Mouse (Mus musculus): ENCODE measurements at regions not wholly inside any gene's neighbourhood (a gene's known extent, or its start where the extent isn't known, plus 50 kb on each side); places are given as distances from the start of the nearest gene placed in this dataset.
"Not testable (repeated sequence)": the region's sequence is repeated elsewhere in the genome, so short reads cannot be mapped to it uniquely, and the experiment has no call there.

DNA sequence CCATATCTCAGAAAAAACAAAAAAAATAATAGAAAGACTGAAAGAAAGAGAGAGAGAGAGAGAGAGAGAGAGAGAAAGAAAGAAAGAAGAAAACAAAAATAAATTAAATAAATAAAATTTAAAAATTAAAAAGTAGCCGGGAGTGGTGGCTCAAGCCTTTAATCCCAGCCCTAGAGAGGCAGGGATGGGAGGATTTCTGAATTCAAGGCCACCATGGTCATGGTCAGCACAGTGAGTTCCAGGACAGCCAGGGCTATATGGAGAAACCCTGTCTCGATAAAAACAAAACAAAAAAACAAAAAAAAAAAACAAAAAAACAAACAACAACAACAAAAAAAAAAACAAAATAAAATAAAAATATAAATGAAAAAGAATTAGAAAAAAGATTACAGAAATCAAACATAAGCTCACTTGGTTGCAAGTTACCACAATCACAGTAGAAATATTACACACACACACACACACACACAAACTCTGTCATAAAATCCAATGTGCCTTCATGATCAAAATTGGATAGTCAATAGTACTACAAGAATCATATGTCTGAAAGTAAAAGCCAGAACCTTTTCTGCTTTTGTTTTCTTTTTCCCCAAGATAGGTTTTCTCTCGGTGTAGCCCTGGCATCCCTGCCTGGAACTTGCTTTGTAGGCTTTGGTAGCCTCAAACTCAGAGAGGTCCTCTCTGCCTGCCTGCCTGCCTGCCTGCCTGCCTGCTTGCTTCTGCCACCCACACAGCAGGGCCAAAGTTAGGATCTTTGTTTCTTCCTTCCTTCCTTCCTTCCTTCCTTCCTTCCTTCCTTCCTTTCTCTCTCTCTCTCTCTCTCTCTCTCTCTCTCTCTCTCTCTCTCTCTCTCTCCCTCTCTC lies 476.1 kb upstream of the Olfr161 start:
- peak; percentile 48 for DNase-seq

GRCm38 (mm10) chr16:3115336-3116112 lies 475.3 kb upstream of the Olfr161 start:
- peak; percentile 38 for DNase-seq

DNA sequence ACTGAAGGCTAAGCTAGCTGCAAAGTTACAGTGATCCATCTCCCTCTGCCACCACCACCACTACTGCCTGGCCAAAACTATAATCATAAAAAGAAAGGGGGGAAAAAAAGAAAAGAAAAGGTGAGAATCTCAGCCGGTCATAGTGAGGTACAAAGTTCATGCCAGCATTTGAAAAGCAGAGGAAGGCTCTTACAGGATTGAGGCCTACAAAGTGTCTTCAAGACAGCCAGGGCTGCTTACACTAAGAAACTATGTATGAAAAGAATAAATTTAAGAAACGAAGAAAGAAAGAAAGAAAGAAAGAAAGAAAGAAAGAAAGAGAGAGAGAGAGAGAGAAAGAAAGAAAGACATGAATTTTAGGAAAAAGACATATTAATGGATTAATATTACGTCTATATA lies 474.7 kb upstream of the Olfr161 start:
- DNase-seq = peak; percentile 56

DNA sequence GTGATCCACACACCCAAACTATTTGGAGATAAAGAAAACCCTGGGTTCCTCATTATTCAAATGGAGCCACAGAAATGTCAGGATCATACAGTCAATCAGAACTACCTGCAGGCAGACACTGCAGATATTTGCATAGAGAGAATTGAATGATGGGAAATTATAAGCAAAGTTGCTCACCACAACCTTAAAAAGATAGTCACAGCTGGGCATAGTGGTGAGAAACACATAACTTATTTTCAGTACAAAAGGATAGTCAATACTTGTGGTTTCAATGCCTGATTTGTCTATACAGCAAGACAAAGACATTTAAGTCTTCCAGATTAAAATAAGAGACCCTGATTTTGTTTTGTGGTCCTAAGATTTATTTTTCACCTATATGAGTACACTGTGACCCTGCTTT lies 469.6 kb upstream of the Olfr161 start:
- DNase-seq = not testable (repeated sequence)

GRCm38 (mm10) chr16:3122145-3122860 lies 468.5 kb upstream of the Olfr161 start:
- DNase-seq = not testable (repeated sequence)

DNA sequence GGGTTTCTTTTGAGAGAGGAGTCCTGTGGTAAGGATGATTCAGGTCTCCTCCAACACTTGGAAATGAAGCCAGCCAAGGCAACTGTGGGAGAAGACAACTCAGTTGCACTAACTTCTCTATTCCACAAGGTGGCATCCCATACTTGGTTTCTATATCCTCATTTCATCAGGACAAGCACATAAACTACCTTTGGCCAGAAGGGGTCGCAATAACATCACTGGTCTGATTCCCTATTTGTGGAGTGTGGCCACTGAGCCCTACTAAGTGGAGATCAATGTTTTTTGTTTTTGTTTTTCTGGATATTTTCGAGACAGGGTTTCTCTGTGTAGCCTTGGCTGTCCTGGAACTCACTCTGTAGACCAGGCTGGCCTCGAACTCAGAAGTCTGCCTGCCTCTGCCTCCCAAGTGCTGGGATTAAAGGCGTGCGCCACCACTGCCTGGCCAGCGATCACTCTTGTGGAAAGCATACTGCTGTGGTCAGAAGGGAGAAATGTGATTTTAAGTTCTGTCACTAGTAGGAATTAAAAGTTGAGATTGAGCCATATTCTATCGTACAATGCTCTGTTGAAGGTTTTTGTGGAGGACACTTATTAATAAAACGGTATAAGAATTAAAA lies 467.9 kb upstream of the Olfr161 start:
- peak; percentile 47 for DNase-seq

DNA sequence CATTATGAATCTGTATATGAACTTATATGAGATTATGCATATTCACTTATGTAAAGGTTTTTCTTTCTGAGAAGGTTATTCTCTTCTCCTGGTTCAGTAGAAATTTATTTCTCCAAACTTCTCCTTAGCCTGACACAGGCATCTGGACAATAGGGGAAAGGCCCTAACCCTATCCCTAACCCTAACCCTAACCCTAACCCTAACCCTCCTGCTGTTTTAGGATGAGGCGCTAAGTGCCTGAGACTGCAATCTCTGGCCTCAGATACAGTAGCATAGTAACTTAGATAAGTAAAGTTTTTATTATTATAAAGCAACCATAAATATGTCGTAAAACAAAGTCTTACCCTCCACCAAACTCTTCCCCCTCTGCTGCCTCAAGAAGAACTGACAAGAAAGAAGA lies 463.5 kb upstream of the Olfr161 start:
- peak; percentile 2 for DNase-seq

All from kidney, postnatal 14 days (tissue).